Mouse (Mus musculus) thymus, postnatal 14 days (tissue): ENCODE measurements around the gene Lin7b.
"Not testable (repeated sequence)": the region's sequence is repeated elsewhere in the genome, so short reads cannot be mapped to it uniquely, and the experiment has no call there.

ENCODE experiments used
- DNase-seq: peaks from one replicate; pipeline ENCODE4 v3.0.0; 2021

The Lin7b gene

DNA sequence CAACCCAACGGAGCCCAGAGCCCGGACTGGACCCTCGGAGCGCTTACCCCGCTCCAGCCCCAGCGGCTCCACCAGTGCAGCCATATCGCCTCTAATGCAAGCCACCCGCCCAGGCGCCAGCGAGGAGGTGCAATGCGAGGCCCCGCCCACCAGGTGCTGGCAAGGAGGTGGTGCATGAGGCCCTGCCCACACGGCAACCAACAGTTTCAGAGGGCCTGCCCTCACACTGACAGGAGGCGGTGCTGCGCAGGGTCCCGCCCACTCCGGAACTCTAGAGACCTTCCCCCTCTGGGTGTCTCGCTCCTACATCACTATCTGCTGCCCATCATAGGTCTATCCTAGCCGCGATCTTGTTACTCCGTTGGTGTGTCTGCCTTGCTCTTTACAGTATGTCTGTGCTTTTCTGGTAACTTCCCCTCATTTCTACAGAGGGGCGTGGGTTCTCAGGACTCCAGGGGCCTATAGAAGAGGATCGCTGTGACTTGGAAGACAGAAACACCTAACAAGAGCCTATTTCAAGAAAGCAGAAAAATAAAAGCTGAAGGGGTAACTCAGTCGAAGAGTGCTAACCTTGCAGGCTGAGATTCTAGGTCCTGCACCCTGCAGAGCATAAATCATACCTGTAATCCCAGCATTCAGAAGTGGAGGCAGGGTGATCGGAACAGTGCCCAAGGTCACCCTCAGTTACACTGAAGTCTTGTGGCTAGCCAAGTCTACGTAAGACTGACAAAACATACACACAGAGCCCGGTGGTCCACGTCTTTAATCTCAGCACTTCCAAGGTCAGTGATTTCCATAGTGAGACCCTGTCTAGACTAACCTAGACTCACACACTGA, at the start of gene Lin7b:
Gene Lin7b (minus strand): TSS at position 109 of the 837 bp plus-strand sequence.
- DNase-seq, result peak; percentile 93

GRCm38 (mm10) chr7:45417962-45418492, 47.6 kb upstream of the Lin7b start:
- no peak for DNase-seq

GRCm38 (mm10) chr7:45415636-45416035, 45.3 kb upstream of the Lin7b start:
- DNase-seq, result no peak

GRCm38 (mm10) chr7:45414740-45415224, 44.4 kb upstream of the Lin7b start:
- DNase-seq, result no peak

GRCm38 (mm10) chr7:45413864-45414739, 43.7 kb upstream of the Lin7b start:
- no peak for DNase-seq

DNA sequence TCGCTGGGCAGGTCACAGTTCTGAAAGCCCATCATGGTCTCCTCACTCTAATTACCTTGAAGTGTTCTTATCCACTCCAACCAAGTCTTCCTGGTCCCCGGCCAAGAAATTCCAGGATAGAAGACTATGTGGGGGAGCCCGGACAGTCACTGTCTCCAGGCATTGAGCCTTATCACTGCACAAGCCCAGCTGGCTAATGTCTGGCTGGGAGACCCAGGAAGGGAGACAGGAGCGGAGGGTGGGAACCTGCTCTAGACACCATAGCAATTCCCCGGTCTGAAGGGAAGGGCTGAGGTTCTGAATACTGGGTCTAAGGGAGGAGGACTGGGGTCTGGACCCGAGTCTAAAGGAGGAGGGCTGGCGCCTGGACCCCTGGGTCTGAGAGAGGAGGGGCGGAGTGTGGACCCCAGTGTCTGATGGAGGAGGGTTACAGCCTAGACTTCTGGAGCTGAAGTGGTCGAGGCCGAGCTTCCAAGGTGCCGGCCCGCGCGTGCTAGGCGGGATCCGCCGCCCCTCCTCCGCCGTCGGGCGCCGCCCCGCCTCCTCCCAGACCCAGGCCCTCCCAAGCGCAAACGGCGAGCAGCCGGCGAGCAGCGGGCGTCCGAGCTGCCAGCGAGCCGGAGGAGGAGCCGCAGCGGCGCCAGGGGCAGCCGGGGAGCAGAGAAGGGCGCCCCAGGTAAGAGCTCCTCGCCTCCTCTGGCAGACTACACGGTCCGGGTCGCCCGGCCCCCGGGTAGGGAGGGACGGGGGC, 42.9 kb upstream of the Lin7b start, which contains the start of gene Ntf5:
Gene Ntf5 (plus strand): TSS at position 583 of the 751 bp plus-strand sequence.
- DNase-seq, result peak; percentile 47

DNA sequence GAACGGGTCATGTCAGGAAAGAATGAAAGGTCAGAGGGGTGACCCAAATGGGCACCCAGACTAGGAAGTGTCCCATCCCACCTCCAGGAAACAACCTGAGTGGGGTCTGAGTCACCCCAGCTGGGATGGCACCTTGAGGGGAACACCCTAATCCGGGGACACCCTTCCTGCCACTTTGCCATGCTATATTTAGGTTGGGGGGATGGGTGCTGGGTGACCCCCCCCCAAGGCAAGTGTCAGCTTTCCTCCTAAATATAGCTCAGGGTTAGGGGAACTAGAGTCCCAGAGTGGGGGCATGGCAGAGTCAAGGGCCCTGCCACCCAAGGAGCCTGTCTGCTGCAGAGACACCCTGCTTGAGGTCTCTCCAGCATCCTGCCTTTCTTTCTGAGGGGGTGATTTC, 42.0 kb upstream of the Lin7b start:
- DNase-seq, result no peak

DNA sequence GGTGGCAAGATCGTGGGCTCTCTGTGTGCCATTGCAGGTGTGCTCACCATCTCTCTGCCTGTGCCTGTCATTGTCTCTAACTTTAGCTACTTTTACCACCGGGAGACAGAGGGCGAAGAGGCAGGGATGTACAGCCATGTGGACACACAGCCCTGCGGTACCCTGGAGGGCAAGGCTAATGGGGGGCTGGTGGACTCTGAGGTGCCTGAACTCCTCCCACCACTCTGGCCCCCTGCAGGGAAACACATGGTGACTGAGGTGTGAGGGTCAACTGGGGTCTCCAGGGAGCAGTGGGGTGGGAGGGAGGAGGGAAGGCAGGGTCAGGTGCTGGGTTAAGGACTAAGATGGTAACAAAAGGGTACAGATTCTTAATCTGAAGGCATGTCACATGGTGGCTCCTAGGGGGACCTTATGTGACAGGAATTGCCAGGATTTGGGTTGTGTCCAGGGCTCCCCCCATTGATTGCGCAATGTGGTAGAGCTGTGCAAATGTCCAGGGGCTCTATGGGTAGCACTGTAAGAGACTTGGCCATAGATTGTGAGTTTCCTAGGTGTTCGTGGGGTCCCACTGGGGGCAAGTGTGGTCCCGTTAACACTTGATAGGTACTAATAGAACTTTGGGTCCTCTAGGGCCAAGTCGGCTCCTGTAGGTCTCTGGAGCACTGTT, 39.2 kb upstream of the Lin7b start:
- DNase-seq, result no peak

DNA sequence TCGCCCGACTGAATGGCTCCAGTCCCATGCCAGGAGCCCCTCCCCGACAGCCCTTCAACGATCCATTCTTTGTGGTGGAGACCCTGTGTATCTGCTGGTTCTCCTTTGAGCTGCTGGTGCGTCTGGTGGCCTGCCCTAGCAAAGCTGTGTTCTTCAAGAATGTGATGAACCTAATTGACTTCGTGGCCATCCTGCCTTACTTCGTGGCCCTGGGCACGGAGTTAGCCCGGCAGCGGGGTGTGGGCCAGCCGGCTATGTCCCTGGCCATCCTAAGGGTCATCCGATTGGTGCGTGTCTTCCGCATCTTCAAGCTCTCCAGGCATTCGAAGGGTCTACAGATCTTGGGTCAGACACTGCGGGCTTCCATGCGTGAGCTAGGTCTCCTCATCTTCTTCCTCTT, 38.6 kb upstream of the Lin7b start:
- no peak for DNase-seq

- no peak for DNase-seq
Observed at GRCm38 (mm10) chr7:45408351-45408750, 38.0 kb upstream of the Lin7b start.

DNA sequence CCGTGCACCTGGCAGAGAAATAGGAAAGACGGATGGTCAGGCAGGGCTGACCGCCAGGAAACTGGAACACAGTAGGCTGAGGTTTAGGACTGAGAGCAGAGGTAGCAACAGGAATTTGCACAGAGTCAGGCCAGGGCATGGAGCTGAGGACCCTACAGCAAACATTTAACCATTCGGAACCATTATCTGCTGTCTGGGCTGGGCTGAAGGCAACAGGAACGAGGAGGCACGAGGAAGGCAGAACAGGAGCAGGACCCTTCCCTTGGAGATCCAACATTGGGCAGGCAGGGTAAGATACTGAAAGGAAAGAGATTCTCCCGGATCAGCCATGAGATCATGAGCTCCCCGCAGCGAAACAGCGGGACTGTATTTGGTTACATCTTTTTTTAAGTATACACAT, 37.5 kb upstream of the Lin7b start:
- no peak for DNase-seq

DNA sequence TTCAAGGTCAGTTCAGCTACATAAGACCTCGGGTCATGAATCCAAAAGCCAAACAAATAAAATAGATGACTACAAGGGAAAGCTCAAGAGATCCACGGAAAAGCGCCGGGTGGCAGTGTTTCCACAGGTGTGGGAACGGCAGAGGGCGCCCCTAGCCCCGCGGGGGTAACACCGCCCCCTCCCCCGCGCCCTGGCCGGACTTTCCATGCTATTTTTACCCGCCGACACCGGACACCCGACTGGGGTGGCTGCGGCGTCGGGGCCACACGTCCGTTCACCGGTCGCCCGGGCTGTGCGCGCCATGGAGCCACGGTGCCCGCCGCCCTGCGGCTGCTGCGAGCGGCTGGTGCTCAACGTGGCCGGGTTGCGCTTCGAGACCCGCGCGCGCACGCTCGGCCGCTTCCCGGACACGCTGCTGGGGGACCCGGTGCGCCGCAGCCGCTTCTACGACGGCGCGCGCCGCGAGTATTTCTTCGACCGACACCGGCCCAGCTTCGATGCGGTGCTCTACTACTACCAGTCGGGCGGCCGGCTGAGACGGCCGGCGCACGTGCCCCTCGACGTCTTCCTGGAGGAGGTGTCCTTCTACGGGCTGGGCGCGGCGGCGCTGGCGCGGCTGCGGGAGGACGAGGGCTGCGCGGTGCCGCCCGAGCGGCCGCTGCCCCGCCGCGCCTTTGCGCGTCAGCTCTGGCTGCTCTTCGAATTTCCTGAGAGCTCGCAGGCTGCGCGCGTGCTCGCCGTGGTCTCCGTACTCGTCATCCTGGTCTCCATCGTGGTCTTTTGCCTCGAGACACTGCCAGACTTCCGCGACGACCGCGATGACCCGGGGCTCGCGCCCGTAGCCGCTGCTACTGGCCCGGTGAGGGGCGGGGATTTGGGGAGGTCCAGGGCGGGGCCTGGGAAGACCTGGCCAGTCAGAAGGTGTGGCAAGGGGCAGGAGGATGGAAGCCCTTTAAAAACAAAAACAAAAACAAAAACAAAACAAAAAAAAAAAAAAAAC, 36.1 kb upstream of the Lin7b start:
- DNase-seq, result no peak

GRCm38 (mm10) chr7:45405091-45406075, 35.0 kb upstream of the Lin7b start, which contains the start of gene Kcna7:
Gene Kcna7, plus strand, starts transcription at chr7:45405653.
- peak; percentile 82 for DNase-seq

- DNase-seq, result peak; percentile 71
Observed at GRCm38 (mm10) chr7:45403532-45404261, 33.3 kb upstream of the Lin7b start.

DNA sequence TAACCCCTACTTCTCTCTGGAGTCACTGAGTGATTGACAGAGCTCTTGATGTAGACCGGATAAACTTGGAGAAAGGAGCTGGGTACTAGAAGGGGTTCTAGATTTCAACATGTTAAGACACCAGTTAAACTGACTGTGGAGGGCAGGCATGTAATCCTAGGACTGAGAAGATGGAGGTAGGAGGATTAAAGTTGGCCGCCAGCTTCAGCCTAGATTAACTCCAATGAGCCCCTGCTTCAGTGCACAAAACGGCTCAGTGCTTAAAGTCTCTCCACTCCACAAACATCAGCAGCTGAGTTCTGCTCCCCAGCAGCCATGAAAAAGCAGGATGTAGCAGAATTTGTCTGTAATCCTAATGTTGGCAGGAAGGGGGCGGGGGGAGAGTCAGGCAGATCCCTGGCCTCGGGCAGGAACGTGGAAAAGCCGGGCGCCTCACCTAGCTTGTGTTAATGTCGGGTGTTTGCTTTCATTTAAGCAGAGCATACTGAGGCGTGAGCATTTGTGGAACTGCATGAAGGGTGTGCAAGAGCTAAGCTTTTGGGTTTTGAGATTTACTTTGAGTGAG, 31.2 kb upstream of the Lin7b start:
- DNase-seq, result no peak

DNA sequence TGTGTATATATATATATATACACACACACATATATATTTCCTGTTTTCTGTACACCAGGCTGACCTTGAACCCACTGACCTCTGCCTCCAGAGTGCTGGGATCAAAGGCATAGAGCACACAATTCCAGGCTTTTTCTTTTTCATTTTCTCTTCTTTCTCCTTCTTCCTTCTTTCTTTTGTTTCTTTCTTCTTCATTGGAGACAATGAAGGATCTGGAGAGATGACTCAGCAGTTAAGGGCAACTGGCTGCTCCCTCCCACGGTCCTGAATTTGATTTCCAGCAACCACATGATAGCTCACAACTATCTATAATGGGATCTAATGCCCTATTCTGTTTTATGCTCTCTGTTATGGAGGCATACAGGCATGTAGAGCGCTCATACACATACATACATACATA, 26.4 kb upstream of the Lin7b start:
- no peak for DNase-seq

DNA sequence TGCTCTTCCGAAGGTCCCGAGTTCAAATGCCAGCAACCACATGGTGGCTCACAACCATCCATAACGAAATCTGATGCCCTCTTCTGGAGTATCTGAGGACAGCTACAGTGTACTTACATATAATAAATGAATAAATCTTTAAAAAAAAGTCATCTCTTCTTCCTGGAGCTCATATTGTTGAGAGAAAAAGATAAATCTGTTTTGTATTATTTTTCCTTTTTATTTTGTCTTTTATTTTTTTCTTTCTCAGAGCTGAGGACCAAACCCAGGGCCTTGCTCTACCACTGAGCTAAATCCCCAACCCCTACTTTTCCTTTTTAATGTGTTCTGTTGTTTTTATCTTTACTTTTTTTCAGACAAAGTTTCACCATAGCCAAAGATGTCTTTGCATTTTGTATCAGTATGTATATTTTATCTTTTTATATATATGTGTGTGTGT, 26.0 kb upstream of the Lin7b start:
- not testable (repeated sequence) for DNase-seq
